Mouse (Mus musculus) lung, postnatal 0 days (tissue): ENCODE measurements around the gene Ppara.

ENCODE experiments used
- CTCF ChIP-seq: IDR thresholded peaks from 2 replicates; pipeline ENCODE4 v1.5.1; 2016; ENCODE audit warnings: antibody characterized with exemption, mild to moderate bottlenecking
- EP300 ChIP-seq: IDR thresholded peaks from 2 replicates; pipeline ENCODE4 v1.6.1; 2016; ENCODE audit warnings: antibody characterized with exemption, mild to moderate bottlenecking, control low read depth

DNA sequence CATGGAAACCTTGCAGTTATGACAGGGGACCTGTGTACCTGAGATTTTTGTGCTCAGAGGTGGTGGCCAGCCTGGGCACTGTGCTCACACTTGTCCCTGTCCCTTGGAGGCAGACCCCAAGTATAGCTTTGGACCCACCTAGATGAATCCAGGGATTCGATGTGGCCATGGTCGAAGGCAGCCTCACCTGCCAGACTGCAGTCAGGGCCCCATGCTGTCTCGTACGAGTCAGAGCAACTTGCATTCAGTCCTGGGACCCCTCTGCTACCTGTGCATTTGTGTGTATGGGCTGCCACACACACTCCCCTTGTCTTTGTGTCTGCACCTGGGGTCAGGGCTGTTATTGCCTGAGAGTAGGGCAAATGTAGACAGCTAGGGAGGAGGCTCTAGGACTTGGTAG is 39.5 kb upstream of the Ppara start:
- TF ChIP-seq CTCF (no peak), EP300 (no peak)
